Mouse (Mus musculus): ENCODE data around the gene Sdc4. TPM values are rescaled to one million over a fixed set of nuclear protein-coding genes. Genes with fewer than 3 reads are reported as not detected.
A peak's percentile ranks its signal among the peaks of the same experiment; 100 is the strongest.

Sdc4 gene
- polyA plus RNA-seq (2015; fragmentation: Nextera tagmentation; extraction: Ambion mirVana), result 48.0 and 61.1 TPM in 2 replicates

DNA sequence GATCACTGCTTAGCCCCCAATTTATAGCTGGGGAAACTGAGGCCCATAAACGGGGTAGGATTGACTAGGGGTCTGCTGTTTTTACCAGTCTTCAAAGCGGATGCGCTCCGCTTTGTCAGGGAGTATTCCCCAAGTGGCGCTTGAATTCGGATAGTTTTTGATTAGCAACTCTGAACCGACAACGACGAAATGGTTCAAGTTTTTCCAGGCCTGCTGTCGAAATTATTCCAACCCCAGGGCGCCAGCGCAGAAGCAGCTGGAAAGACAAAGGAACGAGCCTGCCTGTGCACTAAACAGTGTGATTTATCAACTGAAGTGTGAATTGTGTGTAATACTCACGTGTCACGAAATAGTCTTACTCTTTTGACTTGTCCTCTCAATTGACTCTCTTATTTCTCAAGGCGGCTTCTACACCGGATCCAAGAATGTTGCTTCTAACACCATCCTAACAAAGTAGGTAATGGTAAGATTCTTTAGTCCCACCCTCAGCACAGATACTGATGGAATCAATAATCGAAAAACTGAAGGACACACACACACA lies at the start of gene Sdc4:
Gene Sdc4, minus strand, starts transcription at position 428 of the 541 bp plus-strand sequence.
- peak within 1 kb of the TSS; percentile 74 for H3K4me3 ChIP-seq (ENCODE audit: low read length)
- H3K27ac ChIP-seq (ENCODE audit: low read length), result peak within 1 kb of the TSS; percentile 80
- H3K4me2 ChIP-seq (ENCODE audit: low read depth, low read length), result peak within 1 kb of the TSS; percentile 87
- peaks cover 19% of the 10 kb centered on the region for H3K4me1 ChIP-seq (ENCODE audit: control insufficient read depth, insufficient read depth, low read length)
- ATAC-seq (replicated peaks; ENCODE audit: extremely low read depth, insufficient read depth, low FRiP score), result no peak
- 13% methylated on average over 18 of the region's 18 CpGs for WGBS
- peaks cover 7% of the 10 kb centered on the region for H3K27me3 ChIP-seq (ENCODE audit: control insufficient read depth, insufficient read depth, low read length)
- H3K9ac ChIP-seq (ENCODE audit: low read length), result peak within 1 kb of the TSS; percentile 90
- no peaks in the 10 kb centered on the region for H3K36me3 ChIP-seq (ENCODE audit: control insufficient read depth, insufficient read depth)
- H3K9me3 ChIP-seq (replicated peaks; ENCODE audit: control insufficient read depth, low read length), result no peaks in the 10 kb centered on the region

DNA sequence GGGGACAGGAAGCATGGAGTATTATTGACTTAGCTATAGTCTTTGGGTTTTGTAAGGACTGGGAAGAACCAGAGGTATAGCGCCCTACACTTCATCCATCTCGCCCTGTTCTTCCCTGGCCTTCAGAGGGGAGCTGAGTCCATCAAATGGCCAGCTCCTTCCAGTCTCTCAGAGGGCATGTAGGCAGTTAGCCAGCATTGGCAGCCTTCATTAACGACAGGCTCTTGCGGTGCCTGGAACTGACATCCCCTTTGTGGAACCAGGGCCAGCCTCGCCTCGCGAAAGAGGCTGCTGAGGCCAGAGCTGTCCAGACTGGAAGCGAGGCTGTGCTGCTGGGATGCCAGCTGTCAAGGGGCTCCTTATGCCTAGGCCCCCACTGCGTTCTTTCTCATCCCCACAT lies 44.1 kb upstream of the Sdc4 start:
- H3K27ac ChIP-seq (ENCODE audit: low read length), result no peak overlapping the region
- H3K9me3 ChIP-seq (replicated peaks; ENCODE audit: control insufficient read depth, low read length), result no peaks in the 10 kb centered on the region
- H3K9ac ChIP-seq (ENCODE audit: low read length), result no peak overlapping the region; the same call in 1 of the 2 replicates
- H3K27me3 ChIP-seq (ENCODE audit: control insufficient read depth, insufficient read depth, low read length), result 0 out of 2 replicates have a peak, but pooled peaks cover 3% of the 10 kb centered on the region
- H3K4me3 ChIP-seq (ENCODE audit: low read length), result no peak overlapping the region
- no peak for ATAC-seq (replicated peaks; ENCODE audit: extremely low read depth, insufficient read depth, low FRiP score)
- peaks cover 12% of the 10 kb centered on the region for H3K4me1 ChIP-seq (ENCODE audit: control insufficient read depth, insufficient read depth, low read length)
- H3K4me2 ChIP-seq (ENCODE audit: low read depth, low read length), result no peak overlapping the region
- WGBS, result 68% methylated on average over 9 of the region's 9 CpGs
- H3K36me3 ChIP-seq (ENCODE audit: control insufficient read depth, insufficient read depth), result peaks cover 9% of the 10 kb centered on the region

DNA sequence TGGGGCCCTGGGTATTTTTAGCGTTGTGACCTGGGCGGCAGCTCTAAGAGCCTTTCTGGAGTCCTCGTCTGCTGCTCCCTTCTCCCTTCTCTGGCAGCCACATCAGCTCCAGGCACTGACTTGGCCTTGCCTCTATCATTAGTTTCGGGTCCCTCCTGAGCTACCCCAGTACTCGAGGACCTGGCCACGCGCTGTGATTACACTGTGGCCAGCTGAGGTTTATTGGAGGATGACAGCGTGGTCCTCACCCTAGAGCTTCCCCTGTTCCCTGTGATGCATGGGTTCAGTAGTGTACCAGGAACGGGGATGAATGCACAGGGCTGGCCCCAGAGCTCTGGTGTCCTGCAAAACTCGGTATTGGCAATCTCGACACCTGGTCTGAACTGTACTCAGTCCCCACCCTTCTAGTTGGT lies 43.4 kb upstream of the Sdc4 start:
- peak overlapping the region; percentile 86 for H3K4me3 ChIP-seq (ENCODE audit: low read length)
- H3K27ac ChIP-seq (ENCODE audit: low read length), result peak overlapping the region; percentile 69
- H3K36me3 ChIP-seq (ENCODE audit: control insufficient read depth, insufficient read depth), result peaks cover 9% of the 10 kb centered on the region
- peak overlapping the region; percentile 92 for H3K4me2 ChIP-seq (ENCODE audit: low read depth, low read length)
- ATAC-seq (replicated peaks; ENCODE audit: extremely low read depth, insufficient read depth, low FRiP score), result 0 out of 2 replicates have a peak, but pooled peaks have one; percentile 5
- peaks cover 12% of the 10 kb centered on the region for H3K4me1 ChIP-seq (ENCODE audit: control insufficient read depth, insufficient read depth, low read length)
- H3K9me3 ChIP-seq (replicated peaks; ENCODE audit: control insufficient read depth, low read length), result no peaks in the 10 kb centered on the region
- H3K9ac ChIP-seq (ENCODE audit: low read length), result peak overlapping the region; percentile 84
- H3K27me3 ChIP-seq (ENCODE audit: control insufficient read depth, insufficient read depth, low read length), result 0 out of 2 replicates have a peak, but pooled peaks cover 3% of the 10 kb centered on the region
- 8% methylated on average over 11 of the region's 11 CpGs for WGBS

DNA sequence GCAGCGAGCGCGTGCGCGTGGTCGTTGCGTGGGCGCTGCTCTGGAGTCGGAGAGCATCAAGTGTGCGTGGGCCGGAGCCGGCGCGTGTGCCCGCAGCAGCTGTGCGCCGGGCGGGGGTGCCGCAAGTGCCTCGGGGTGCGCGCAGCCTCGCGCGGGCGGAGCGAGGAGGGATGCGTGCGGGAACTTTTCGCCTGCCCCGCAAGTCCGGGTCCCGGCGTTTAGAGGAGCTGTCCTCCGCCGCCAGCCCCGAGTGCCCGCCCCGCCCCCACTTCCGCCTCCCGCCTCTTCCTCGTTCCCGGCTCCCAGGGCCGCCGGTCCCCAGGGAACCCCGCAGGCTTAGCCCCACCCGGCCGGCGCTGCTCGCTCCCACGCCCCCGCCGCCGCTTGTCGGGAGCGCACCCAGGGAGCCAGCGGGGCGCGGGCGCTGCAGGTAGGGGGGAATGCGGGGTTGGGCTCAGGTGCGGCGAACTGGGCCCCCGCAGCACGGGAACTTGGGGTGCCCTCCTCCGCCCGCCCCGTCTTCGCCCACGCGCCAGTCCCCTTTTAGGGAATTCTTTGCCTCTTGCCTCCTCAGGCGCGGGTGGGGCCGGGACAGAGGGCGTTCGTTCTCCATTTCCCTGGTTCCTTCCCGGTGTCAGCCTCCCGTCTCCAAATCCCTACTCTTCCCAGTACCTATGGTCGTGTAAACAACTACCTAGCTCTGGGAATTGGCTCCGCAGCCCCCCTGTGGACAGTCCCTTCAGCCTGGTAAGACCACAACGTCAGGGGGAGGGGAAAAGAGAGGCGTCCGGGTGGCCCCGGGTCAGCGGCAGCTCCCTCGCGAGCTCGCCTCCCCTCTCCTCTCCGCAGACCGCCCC lies 42.8 kb upstream of the Sdc4 start:
- Histone ChIP-seq H3K4me2 (ENCODE audit: low read depth, low read length) (peak overlapping the region; percentile 92), H3K9ac (ENCODE audit: low read length) (peak overlapping the region; percentile 84), H3K27me3 (ENCODE audit: control insufficient read depth, insufficient read depth, low read length) (0 out of 2 replicates have a peak, but pooled peaks cover 3% of the 10 kb centered on the region), H3K9me3 (replicated peaks; ENCODE audit: control insufficient read depth, low read length) (no peaks in the 10 kb centered on the region), H3K27ac (ENCODE audit: low read length) (peak overlapping the region; percentile 69), H3K36me3 (ENCODE audit: control insufficient read depth, insufficient read depth) (peaks cover 9% of the 10 kb centered on the region), H3K4me3 (ENCODE audit: low read length) (peak overlapping the region; percentile 86), H3K4me1 (ENCODE audit: control insufficient read depth, insufficient read depth, low read length) (peaks cover 12% of the 10 kb centered on the region)
- peak; percentile 72 for ATAC-seq (replicated peaks; ENCODE audit: extremely low read depth, insufficient read depth, low FRiP score)
- under 1% methylated on average over 86 of the region's 90 CpGs for WGBS

DNA sequence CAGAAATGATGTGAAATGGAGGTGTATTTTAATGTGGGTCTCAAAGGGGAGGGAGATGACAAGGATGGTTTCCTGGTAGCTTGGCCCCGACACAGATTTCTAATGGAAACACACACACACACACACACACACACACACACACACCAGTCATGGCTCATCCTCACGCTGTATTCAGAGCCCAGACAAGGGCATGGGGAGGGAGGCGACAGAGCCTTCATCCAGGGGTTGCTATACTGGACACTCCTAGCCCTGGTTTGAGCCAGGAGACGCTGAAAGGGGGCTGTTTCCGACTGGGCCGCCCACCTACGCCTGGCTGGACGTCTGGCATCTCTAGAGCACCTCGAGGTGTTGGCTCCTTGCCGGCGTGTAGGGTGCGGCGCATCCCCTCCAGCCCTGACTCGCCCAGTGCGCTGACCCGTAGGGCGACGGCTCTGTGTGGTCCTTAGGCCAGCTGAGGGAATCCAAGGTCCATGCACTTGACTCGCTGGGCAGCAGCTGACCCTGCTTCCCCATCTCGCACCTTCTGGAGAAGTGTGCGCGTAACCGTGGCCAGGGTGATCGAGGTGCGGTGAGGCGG lies 42.1 kb upstream of the Sdc4 start, which contains the start of gene Dbndd2:
Gene Dbndd2, plus strand, starts transcription at position 426 of the 577 bp plus-strand sequence.
- peaks cover 8% of the 10 kb centered on the region for H3K36me3 ChIP-seq (ENCODE audit: control insufficient read depth, insufficient read depth)
- 2% methylated on average over 26 of the region's 26 CpGs for WGBS
- H3K9me3 ChIP-seq (replicated peaks; ENCODE audit: control insufficient read depth, low read length), result no peaks in the 10 kb centered on the region
- 0 out of 2 replicates have a peak, but pooled peaks have one; percentile 46 for ATAC-seq (replicated peaks; ENCODE audit: extremely low read depth, insufficient read depth, low FRiP score)
- peak within 1 kb of the TSS; percentile 84 for H3K9ac ChIP-seq (ENCODE audit: low read length)
- H3K4me1 ChIP-seq (ENCODE audit: control insufficient read depth, insufficient read depth, low read length), result peaks cover 12% of the 10 kb centered on the region
- peak within 1 kb of the TSS; percentile 92 for H3K4me2 ChIP-seq (ENCODE audit: low read depth, low read length)
- H3K27ac ChIP-seq (ENCODE audit: low read length), result peak within 1 kb of the TSS; percentile 69
- H3K4me3 ChIP-seq (ENCODE audit: low read length), result peak within 1 kb of the TSS; percentile 86
- 0 out of 2 replicates have a peak, but pooled peaks cover 3% of the 10 kb centered on the region for H3K27me3 ChIP-seq (ENCODE audit: control insufficient read depth, insufficient read depth, low read length)

DNA sequence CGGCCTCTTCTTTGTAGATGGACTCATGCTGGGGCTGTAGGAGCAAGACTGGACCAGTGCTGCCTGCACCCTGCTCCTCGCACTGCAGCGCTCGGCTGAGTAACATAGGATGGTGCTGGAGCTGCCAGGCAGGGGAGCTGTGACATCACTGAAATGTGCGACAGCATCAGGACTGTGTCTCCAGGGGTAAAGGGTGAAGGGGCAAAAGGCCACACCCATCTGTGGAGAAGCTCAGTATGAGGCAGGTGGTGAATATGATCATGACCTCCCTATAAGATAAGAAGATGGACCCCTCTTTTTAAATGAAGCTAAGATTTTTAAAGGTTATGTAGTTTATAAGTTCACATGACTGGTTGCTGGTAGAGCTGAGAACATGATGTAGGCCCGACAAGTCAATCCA lies 29.9 kb upstream of the Sdc4 start, which contains the start of gene Trp53tg5:
Gene Trp53tg5, minus strand, starts transcription at position 101 of the 400 bp plus-strand sequence.
- H3K9ac ChIP-seq (ENCODE audit: low read length), result no peak within 1 kb of the TSS
- H3K27ac ChIP-seq (ENCODE audit: low read length), result no peak within 1 kb of the TSS
- peaks cover 6% of the 10 kb centered on the region; the same call in 1 of the 2 replicates for H3K36me3 ChIP-seq (ENCODE audit: control insufficient read depth, insufficient read depth)
- WGBS, result 74% methylated on average over 6 of the region's 6 CpGs
- no peaks in the 10 kb centered on the region for H3K4me1 ChIP-seq (ENCODE audit: control insufficient read depth, insufficient read depth, low read length)
- H3K27me3 ChIP-seq (ENCODE audit: control insufficient read depth, insufficient read depth, low read length), result no peaks in the 10 kb centered on the region
- H3K4me3 ChIP-seq (ENCODE audit: low read length), result no peak within 1 kb of the TSS
- no peak within 1 kb of the TSS for H3K4me2 ChIP-seq (ENCODE audit: low read depth, low read length)
- no peaks in the 10 kb centered on the region for H3K9me3 ChIP-seq (replicated peaks; ENCODE audit: control insufficient read depth, low read length)
- no peak for ATAC-seq (replicated peaks; ENCODE audit: extremely low read depth, insufficient read depth, low FRiP score)

DNA sequence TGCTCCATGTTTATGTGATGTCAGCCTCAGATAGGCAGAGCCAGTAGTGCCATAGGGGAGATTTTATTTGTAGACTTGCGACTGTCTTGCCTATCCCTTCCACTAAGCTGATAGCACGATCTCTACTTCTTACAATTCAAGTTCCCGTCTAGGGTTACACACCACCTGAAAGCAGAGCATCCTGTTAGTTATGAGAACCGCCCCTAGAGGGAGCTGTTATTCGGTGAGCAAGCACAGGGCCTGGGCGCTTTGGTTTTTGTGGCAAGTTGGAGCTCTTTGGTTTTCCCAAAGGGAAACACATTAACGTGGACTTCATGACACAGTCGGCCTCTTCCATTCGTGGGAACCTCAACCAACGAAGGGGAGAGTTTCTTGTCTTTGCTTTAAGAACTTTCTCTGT lies 26.6 kb upstream of the Sdc4 start:
- H3K4me2 ChIP-seq (ENCODE audit: low read depth, low read length), result no peak overlapping the region
- H3K9me3 ChIP-seq (replicated peaks; ENCODE audit: control insufficient read depth, low read length), result no peaks in the 10 kb centered on the region
- H3K27me3 ChIP-seq (ENCODE audit: control insufficient read depth, insufficient read depth, low read length), result no peaks in the 10 kb centered on the region
- no peak overlapping the region for H3K9ac ChIP-seq (ENCODE audit: low read length)
- no peak overlapping the region for H3K27ac ChIP-seq (ENCODE audit: low read length)
- ATAC-seq (replicated peaks; ENCODE audit: extremely low read depth, insufficient read depth, low FRiP score), result no peak
- H3K4me1 ChIP-seq (ENCODE audit: control insufficient read depth, insufficient read depth, low read length), result no peaks in the 10 kb centered on the region
- no peak overlapping the region for H3K4me3 ChIP-seq (ENCODE audit: low read length)
- 29% methylated on average over 10 of the region's 10 CpGs for WGBS
- H3K36me3 ChIP-seq (ENCODE audit: control insufficient read depth, insufficient read depth), result peaks cover 6% of the 10 kb centered on the region; the same call in 1 of the 2 replicates

DNA sequence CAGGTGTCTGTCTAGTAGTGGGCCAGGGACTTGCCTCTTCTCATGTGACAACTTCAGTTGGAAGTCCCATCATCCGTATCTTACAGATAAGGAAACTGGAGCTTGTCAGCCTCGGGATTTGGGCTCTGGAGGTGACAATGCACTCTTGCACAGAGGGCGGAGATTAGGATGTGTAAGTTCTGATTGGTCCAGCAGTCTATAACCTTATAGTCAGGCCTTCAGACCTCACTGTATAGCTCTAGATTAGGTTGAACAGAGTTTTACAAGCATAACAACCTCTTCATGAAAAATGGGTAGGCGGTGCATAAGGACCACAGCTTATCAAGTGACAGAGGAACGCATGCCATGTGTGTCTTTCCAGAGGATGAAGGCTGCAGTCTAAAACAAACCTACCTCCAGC lies 23.1 kb upstream of the Sdc4 start:
- WGBS, result 64% methylated on average over 5 of the region's 5 CpGs

More for the DNA sequence above, 23.1 kb upstream of the Sdc4 start:
- peaks cover 14% of the 10 kb centered on the region for H3K36me3 ChIP-seq (ENCODE audit: control insufficient read depth, insufficient read depth)
- no peak overlapping the region for H3K4me2 ChIP-seq (ENCODE audit: low read depth, low read length)
- no peaks in the 10 kb centered on the region for H3K27me3 ChIP-seq (ENCODE audit: control insufficient read depth, insufficient read depth, low read length)
- peaks cover 4% of the 10 kb centered on the region for H3K4me1 ChIP-seq (ENCODE audit: control insufficient read depth, insufficient read depth, low read length)
- no peak overlapping the region for H3K9ac ChIP-seq (ENCODE audit: low read length)
- no peak overlapping the region for H3K4me3 ChIP-seq (ENCODE audit: low read length)
- no peaks in the 10 kb centered on the region for H3K9me3 ChIP-seq (replicated peaks; ENCODE audit: control insufficient read depth, low read length)
- ATAC-seq (replicated peaks; ENCODE audit: extremely low read depth, insufficient read depth, low FRiP score), result no peak
- no peak overlapping the region for H3K27ac ChIP-seq (ENCODE audit: low read length)

All from heart, embryonic 16.5 days (tissue).